Mouse (Mus musculus) liver, embryonic 16.5 days (tissue): ENCODE measurements at regions not wholly inside any gene's neighbourhood (a gene's known extent, or its start where the extent isn't known, plus 50 kb on each side); places are given as distances from the start of the nearest gene placed in this dataset.

Experiments used
- ATAC-seq: fragments of 200-750 bp; cut with Nextera tagmentation; 2 replicates; pipeline ENCODE4 v1.8.0; 2017; ENCODE audit warnings: low read depth, mild to moderate bottlenecking, moderate number of reproducible peaks, moderate library complexity
- H3K27ac ChIP-seq: fragments of 300-500 bp; sonication (generic); 2 replicates; pipeline ENCODE4 v1.5.1; 2014; ENCODE audit warnings: mild to moderate bottlenecking, low read length
- H3K27me3 ChIP-seq: fragments of 300-500 bp; sonication (generic); 2 replicates; pipeline ENCODE4 v1.6.1; 2014; ENCODE audit warnings: low read depth, low read length, mixed read lengths; ENCODE audit not compliant: control insufficient read depth, insufficient read depth
- H3K36me3 ChIP-seq: fragments of 300-500 bp; sonication (generic); 2 replicates; pipeline ENCODE4 v1.6.1; 2014; ENCODE audit warnings: mild to moderate bottlenecking; ENCODE audit not compliant: control insufficient read depth, insufficient read depth
- H3K4me1 ChIP-seq: fragments of 300-500 bp; sonication (generic); 2 replicates; pipeline ENCODE4 v1.6.1; 2014; ENCODE audit warnings: low read depth, low read length, mixed read lengths; ENCODE audit not compliant: control insufficient read depth
- H3K4me2 ChIP-seq: fragments of 300-500 bp; sonication (generic); 2 replicates; pipeline ENCODE4 v1.6.1; 2014; ENCODE audit warnings: low read depth, low read length, mixed read lengths
- H3K4me3 ChIP-seq: fragments of 300-500 bp; sonication (generic); 2 replicates; pipeline ENCODE4 v1.5.1; 2014; ENCODE audit warnings: low read depth, mild to moderate bottlenecking, low read length
- H3K9ac ChIP-seq: fragments of 300-500 bp; sonication (generic); 2 replicates; pipeline ENCODE4 v1.6.1; 2014; ENCODE audit warnings: low read depth, low read length
- H3K9me3 ChIP-seq: fragments of 300-500 bp; sonication (generic); replicated peaks from 2 replicates; pipeline ENCODE4 v1.6.1; 2016; ENCODE audit warnings: low read length; ENCODE audit not compliant: control insufficient read depth
- WGBS: fragments of 180-500 bp; shearing (Covaris S2); extraction: QIAGEN DNeasy Blood & Tissue Kit; methylation state at CpG from one replicate; pipeline ENCODE4 v1.1.7; 2014; ENCODE audit not compliant: insufficient replicate concordance; 5-methylcytosine and 5-hydroxymethylcytosine counted together

- Histone ChIP-seq H3K4me2 (no peak overlapping the region), H3K9ac (no peak overlapping the region), H3K36me3 (no peaks in the 10 kb centered on the region), H3K9me3 (no peaks in the 10 kb centered on the region), H3K27me3 (no peaks in the 10 kb centered on the region), H3K27ac (no peak overlapping the region), H3K4me1 (no peaks in the 10 kb centered on the region), H3K4me3 (no peak overlapping the region)
- ATAC-seq, result no peak
- 64% methylated on average over 6 of the region's 6 CpGs for WGBS
Observed at GRCm38 (mm10) chr7:118303921-118304320, 60.5 kb upstream of the Smg1 start.

- 51% methylated on average over 7 of the region's 7 CpGs for WGBS
- H3K27ac ChIP-seq, result no peak overlapping the region
- no peaks in the 10 kb centered on the region for H3K9me3 ChIP-seq
- no peak overlapping the region for H3K4me2 ChIP-seq
- H3K4me1 ChIP-seq, result no peaks in the 10 kb centered on the region
- no peak for ATAC-seq
- H3K36me3 ChIP-seq, result no peaks in the 10 kb centered on the region
- no peak overlapping the region for H3K4me3 ChIP-seq
- H3K9ac ChIP-seq, result no peak overlapping the region
- no peaks in the 10 kb centered on the region for H3K27me3 ChIP-seq
Observed at GRCm38 (mm10) chr7:118300678-118301342, 57.3 kb upstream of the Smg1 start.

- WGBS, result 3% methylated on average over 13 of the region's 13 CpGs
- Histone ChIP-seq H3K9me3 (no peaks in the 10 kb centered on the region), H3K9ac (no peak overlapping the region), H3K27me3 (no peaks in the 10 kb centered on the region), H3K4me1 (no peaks in the 10 kb centered on the region), H3K36me3 (no peaks in the 10 kb centered on the region), H3K27ac (no peak overlapping the region), H3K4me3 (no peak overlapping the region), H3K4me2 (no peak overlapping the region)
- 0 out of 2 replicates have a peak, but pooled peaks have one; percentile 50 for ATAC-seq
Observed at GRCm38 (mm10) chr7:118297613-118298012, 54.1 kb upstream of the Smg1 start.

- Histone ChIP-seq H3K4me3 (no peak overlapping the region), H3K9ac (no peak overlapping the region), H3K27me3 (no peaks in the 10 kb centered on the region), H3K36me3 (no peaks in the 10 kb centered on the region), H3K4me2 (no peak overlapping the region), H3K9me3 (no peaks in the 10 kb centered on the region), H3K27ac (no peak overlapping the region), H3K4me1 (no peaks in the 10 kb centered on the region)
- ATAC-seq, result no peak
- 71% methylated on average over 14 of the region's 14 CpGs for WGBS
Observed at GRCm38 (mm10) chr7:118296856-118297518, 53.5 kb upstream of the Smg1 start.

- 56% methylated on average over 6 of the region's 6 CpGs for WGBS
- no peak overlapping the region for H3K4me2 ChIP-seq
- H3K27ac ChIP-seq, result no peak overlapping the region
- H3K9me3 ChIP-seq, result no peaks in the 10 kb centered on the region
- no peaks in the 10 kb centered on the region for H3K27me3 ChIP-seq
- no peaks in the 10 kb centered on the region for H3K36me3 ChIP-seq
- H3K4me3 ChIP-seq, result no peak overlapping the region
- H3K9ac ChIP-seq, result no peak overlapping the region
- no peak for ATAC-seq
- H3K4me1 ChIP-seq, result no peaks in the 10 kb centered on the region
Observed at GRCm38 (mm10) chr7:118295855-118296254, 52.4 kb upstream of the Smg1 start.

- Histone ChIP-seq H3K9me3 (no peaks in the 10 kb centered on the region), H3K4me2 (no peak overlapping the region), H3K4me3 (no peak overlapping the region), H3K9ac (no peak overlapping the region), H3K27ac (no peak overlapping the region), H3K4me1 (no peaks in the 10 kb centered on the region), H3K36me3 (no peaks in the 10 kb centered on the region), H3K27me3 (no peaks in the 10 kb centered on the region)
- 65% methylated on average over 11 of the region's 11 CpGs for WGBS
- ATAC-seq, result no peak
Observed at GRCm38 (mm10) chr7:118295275-118295674, 51.8 kb upstream of the Smg1 start.

- no peak overlapping the region for H3K27ac ChIP-seq
- no peak overlapping the region for H3K4me2 ChIP-seq
- no peaks in the 10 kb centered on the region for H3K36me3 ChIP-seq
- no peak for ATAC-seq
- H3K9ac ChIP-seq, result no peak overlapping the region
- no peak overlapping the region for H3K4me3 ChIP-seq
- WGBS, result 80% methylated on average over 12 of the region's 12 CpGs
- no peaks in the 10 kb centered on the region for H3K4me1 ChIP-seq
- no peaks in the 10 kb centered on the region for H3K9me3 ChIP-seq
- H3K27me3 ChIP-seq, result no peaks in the 10 kb centered on the region
Observed at GRCm38 (mm10) chr7:118294637-118295036, 51.2 kb upstream of the Smg1 start.
